Mouse (Mus musculus) brain, embryonic 14.5 days (tissue): ENCODE results near the gene Gm10277.

Experiments
- CTCF ChIP-seq: fragments of 200-500 bp; IDR thresholded peaks from 2 replicates; pipeline ENCODE4 v1.5.1; 2012; ENCODE audit warnings: inconsistent platforms, mild to moderate bottlenecking, moderate library complexity, borderline replicate concordance; ENCODE audit not compliant: insufficient read depth, insufficient read length; ENCODE audit errors: extremely low read depth
- POLR2A ChIP-seq: fragments of 200-500 bp; IDR thresholded peaks from 2 replicates; pipeline ENCODE4 v1.6.1; 2012; ENCODE audit warnings: mild to moderate bottlenecking, inconsistent platforms, borderline replicate concordance; ENCODE audit not compliant: poor library complexity, insufficient read depth, insufficient read length, severe bottlenecking; ENCODE audit errors: extremely low read depth

GRCm38 (mm10) chr11:77795216-77795615 lies 7.7 kb upstream of the Gm10277 start:
- TF ChIP-seq CTCF (no peak), POLR2A (no peak)
